Comparison of ENCODE assay signal across 31 mouse cellular contexts in genomic region chr12:7548759-7549158, GRCm38 (mm10).
"Had no signal": no experiment of that assay in that cellular context is flagged by ENCODE, and none has a peak within 500 bp of the region (broad histone marks: within the 10 kb centered on the region; RNA-seq: fewer than 3 reads in every experiment).

No protein-coding gene starts in this region.

- H3K4me1 ChIP-seq: limb, embryonic 10.5 days; limb, embryonic 12.5 days; limb, embryonic 13.5 days; limb, embryonic 15.5 days; liver, embryonic 12.5 days; liver, embryonic 13.5 days; liver, embryonic 15.5 days; lung, embryonic 15.5 days; megakaryocyte, embryonic 14.5 days; midbrain, embryonic 10.5 days; midbrain, embryonic 12.5 days; midbrain, embryonic 13.5 days; midbrain, embryonic 15.5 days had no signal

- H3K36me3 ChIP-seq: limb, embryonic 10.5 days; limb, embryonic 12.5 days; limb, embryonic 13.5 days; limb, embryonic 15.5 days; liver, embryonic 12.5 days; liver, embryonic 13.5 days; liver, embryonic 15.5 days; lung, embryonic 15.5 days; midbrain, embryonic 10.5 days; midbrain, embryonic 12.5 days; midbrain, embryonic 13.5 days; midbrain, embryonic 15.5 days had no signal

- H3K4me2 ChIP-seq: limb, embryonic 12.5 days; limb, embryonic 13.5 days; limb, embryonic 15.5 days; liver, embryonic 11.5 days; liver, embryonic 12.5 days; liver, embryonic 13.5 days; liver, embryonic 15.5 days; lung, embryonic 14.5 days; lung, embryonic 15.5 days; midbrain, embryonic 11.5 days; midbrain, embryonic 12.5 days; midbrain, embryonic 13.5 days; midbrain, embryonic 15.5 days had no signal

- H3K4me3 ChIP-seq: limb, embryonic 10.5 days; limb, embryonic 12.5 days; limb, embryonic 13.5 days; limb, embryonic 15.5 days; liver, embryonic 12.5 days; liver, embryonic 13.5 days; liver, embryonic 15.5 days; lung, embryonic 15.5 days; megakaryocyte, embryonic 14.5 days; midbrain, embryonic 10.5 days; midbrain, embryonic 12.5 days; midbrain, embryonic 13.5 days; midbrain, embryonic 15.5 days; myocyte had no signal

- H3K9ac ChIP-seq: limb, embryonic 12.5 days; limb, embryonic 13.5 days; limb, embryonic 15.5 days; liver, embryonic 12.5 days; liver, embryonic 13.5 days; liver, embryonic 14.5 days; liver, embryonic 15.5 days; liver, postnatal 0 days; lung, embryonic 14.5 days; lung, embryonic 15.5 days; midbrain, embryonic 12.5 days; midbrain, embryonic 13.5 days; midbrain, embryonic 15.5 days had no signal

- H3K9me3 ChIP-seq: limb, embryonic 10.5 days; limb, embryonic 12.5 days; limb, embryonic 13.5 days; limb, embryonic 15.5 days; liver, embryonic 12.5 days; liver, embryonic 13.5 days; liver, embryonic 15.5 days; lung, embryonic 15.5 days; megakaryocyte, embryonic 14.5 days; midbrain, embryonic 10.5 days; midbrain, embryonic 12.5 days; midbrain, embryonic 13.5 days; midbrain, embryonic 15.5 days had no signal

- H3K27me3 ChIP-seq: limb, embryonic 12.5 days; limb, embryonic 13.5 days; limb, embryonic 15.5 days; liver, embryonic 12.5 days; liver, embryonic 13.5 days; liver, embryonic 15.5 days; lung, embryonic 15.5 days; megakaryocyte, embryonic 14.5 days; midbrain, embryonic 12.5 days; midbrain, embryonic 13.5 days; midbrain, embryonic 15.5 days had no signal

- ATAC-seq: liver, embryonic 12.5 days; liver, postnatal 0 days; lung, postnatal 0 days; midbrain, embryonic 13.5 days; midbrain, embryonic 15.5 days; midbrain, embryonic 16.5 days had no signal

- DNase-seq: left cerebral cortex, postnatal 4 days; liver; liver, embryonic 13.5 days; liver, postnatal 0 days; lung, adult 18-20 months; lung, adult 2 months; lung, embryonic 14.5 days; lung, postnatal 10 days; lung, postnatal 14 days; lung, postnatal 36 days; lung, postnatal 4 days; midbrain, embryonic 14.5 days had no signal

- H3K27ac ChIP-seq: limb, embryonic 10.5 days; limb, embryonic 12.5 days; limb, embryonic 13.5 days; limb, embryonic 15.5 days; liver, embryonic 12.5 days; liver, embryonic 13.5 days; liver, embryonic 14.5 days; liver, embryonic 15.5 days; lung, embryonic 15.5 days; macrophage; midbrain, embryonic 10.5 days; midbrain, embryonic 12.5 days; midbrain, embryonic 13.5 days; midbrain, embryonic 15.5 days had no signal
